Comparison of ENCODE assay signal across 18 mouse cellular contexts in genomic region chr11:25592268-25592667, GRCm38 (mm10).
DNase-seq lines count a peak whose midpoint lies in the region; ATAC-seq and TF ChIP-seq lines count a peak whose summit lies in the region.
"Had no signal": no experiment of that assay in that cellular context is flagged by ENCODE, and none has a peak within 500 bp of the region (broad histone marks: within the 10 kb centered on the region; RNA-seq: fewer than 3 reads in every experiment).

No protein-coding gene starts in this region.

- DNase-seq in kidney, postnatal 4 days: peak; percentile 3 to 8
- no peak for DNase-seq in kidney, adult 18-20 months
- peak; percentile 4 for DNase-seq in ES-E14 (ENCODE audit: low read depth, low spot score)
- DNase-seq in embryo, embryonic 10 days (ENCODE audit: low spot score): peak; percentile 29
- peak; percentile 37 for DNase-seq in forebrain, embryonic 14.5 days (ENCODE audit: low spot score)
- no peak for DNase-seq in layer of hippocampus, postnatal 36 days
- DNase-seq: cerebellum, adult 9-10 months; heart, adult 2 months; kidney, postnatal 10 days; liver, postnatal 0 days; thymus, postnatal 25 days had no signal

- WGBS in forebrain, embryonic 14.5 days: 1% methylated on average over 3 of the region's 3 CpGs

- H3K27me3 ChIP-seq in forebrain, embryonic 14.5 days (replicated peaks; ENCODE audit: control insufficient read depth, insufficient read depth, low read length): no peaks in the 10 kb centered on the region
- H3K27me3 ChIP-seq: embryonic facial prominence, embryonic 13.5 days; limb, embryonic 13.5 days; stomach, embryonic 15.5 days had no signal

- H3K27ac ChIP-seq in ES-E14 (ENCODE audit: insufficient read depth, low read depth, low read length, poor library complexity, severe bottlenecking): no peak overlapping the region
- H3K27ac ChIP-seq in forebrain, embryonic 14.5 days (ENCODE audit: low read depth, low read length): no peak overlapping the region
- H3K27ac ChIP-seq: embryonic facial prominence, embryonic 13.5 days; heart, adult 2 months; limb, embryonic 13.5 days; macrophage; stomach, embryonic 15.5 days had no signal

- no peaks in the 10 kb centered on the region for H3K36me3 ChIP-seq in ES-E14 (ENCODE audit: control insufficient read depth, insufficient read depth, low read length, poor library complexity, severe bottlenecking)
- no peaks in the 10 kb centered on the region for H3K36me3 ChIP-seq in forebrain, embryonic 14.5 days (ENCODE audit: control insufficient read depth, insufficient read depth, low read length)
- H3K36me3 ChIP-seq: embryonic facial prominence, embryonic 13.5 days; limb, embryonic 13.5 days; stomach, embryonic 15.5 days had no signal

- no peak overlapping the region for H3K4me2 ChIP-seq in forebrain, embryonic 14.5 days (ENCODE audit: low read length)
- H3K4me2 ChIP-seq: embryonic facial prominence, embryonic 13.5 days; limb, embryonic 13.5 days; stomach, embryonic 15.5 days had no signal

- H3K9me3 ChIP-seq in ES-E14 (ENCODE audit: control insufficient read depth, insufficient read depth, low read depth, low read length): no peaks in the 10 kb centered on the region
- no peaks in the 10 kb centered on the region for H3K9me3 ChIP-seq in forebrain, embryonic 14.5 days (replicated peaks; ENCODE audit: control insufficient read depth, low read length)
- H3K9me3 ChIP-seq: embryonic facial prominence, embryonic 13.5 days; limb, embryonic 13.5 days; stomach, embryonic 15.5 days had no signal

- H3K9ac ChIP-seq in ES-E14 (ENCODE audit: insufficient read depth, low read depth, low read length, poor library complexity, severe bottlenecking): no peak overlapping the region
- no peak overlapping the region for H3K9ac ChIP-seq in forebrain, embryonic 14.5 days (ENCODE audit: low read length)
- H3K9ac ChIP-seq: embryonic facial prominence, embryonic 13.5 days; limb, embryonic 13.5 days; liver, postnatal 0 days; stomach, embryonic 15.5 days had no signal

- H3K4me3 ChIP-seq in ES-E14 (ENCODE audit: insufficient read depth in 1 of 2, low read depth in 1 of 2, low read length in 2 of 2, poor library complexity in 1 of 2, severe bottlenecking in 1 of 2): no peak overlapping the region
- H3K4me3 ChIP-seq in forebrain, embryonic 14.5 days (ENCODE audit: low read depth, low read length): no peak overlapping the region
- H3K4me3 ChIP-seq: embryonic facial prominence, embryonic 13.5 days; heart, adult 2 months; limb, embryonic 13.5 days; myocyte; stomach, embryonic 15.5 days had no signal

- H3K4me1 ChIP-seq in ES-E14 (ENCODE audit: control insufficient read depth in 2 of 2, insufficient read depth in 2 of 2, low read length in 2 of 2, poor library complexity in 1 of 2): no peaks in the 10 kb centered on the region
- peaks cover 4% of the 10 kb centered on the region; the same call in 1 of the 2 replicates for H3K4me1 ChIP-seq in forebrain, embryonic 14.5 days (ENCODE audit: control insufficient read depth, insufficient read depth, low read length)
- H3K4me1 ChIP-seq: stomach, embryonic 15.5 days had no signal

- ATAC-seq in forebrain, embryonic 14.5 days: peak; percentile 26; the same call in 1 of the 2 replicates
- ATAC-seq in monocyte, adult 5-6 weeks (replicated peaks; ENCODE audit: insufficient number of reproducible peaks, low FRiP score, low TSS enrichment, poor library complexity, severe bottlenecking): no peak
- ATAC-seq in granulocyte monocyte progenitor cell, adult 5-6 weeks (replicated peaks; ENCODE audit: poor library complexity, severe bottlenecking): no peak
- ATAC-seq: liver, postnatal 0 days had no signal

- in situ Hi-C loops in ES-E14 (cut with MboI; ENCODE audit: low sequenced_read_pairs in 2 of 2, unreplicated experiment in 2 of 2): no loop called here

TF ChIP-seq in ES-E14, 5 proteins besides CTCF, POLR2A, EP300 and RAD21:
- TF ChIP-seq ZC3H11A (IDR thresholded peaks at IDR 0.05; ENCODE audit: borderline replicate concordance, low read depth, low read length): no peak
- TF ChIP-seq HCFC1 (IDR thresholded peaks at IDR 0.05; ENCODE audit: borderline replicate concordance, insufficient read depth, low read length): no peak

Comparison
In these comparisons a context has a peak if more than half of its experiments do, and no peak if none do; other contexts are left out.
1. DNase-seq: peak in kidney, postnatal 4 days (2 of 2), ES-E14 (single experiment), embryo, embryonic 10 days (single experiment) and forebrain, embryonic 14.5 days (single experiment); none in kidney, adult 18-20 months (single experiment) and layer of hippocampus, postnatal 36 days (0 of 2).